Mouse (Mus musculus): ENCODE measurements around the gene Ddx56. TPM values are rescaled to one million over a fixed set of nuclear protein-coding genes. Genes with fewer than 3 reads are reported as not detected.
"Not testable (repeated sequence)": the region's sequence is repeated elsewhere in the genome, so short reads cannot be mapped to it uniquely, and the experiment has no call there.

Gene Ddx56
- total RNA-seq, 2 experiments from 2014 or later: 22.5 to 23.8 TPM

DNA sequence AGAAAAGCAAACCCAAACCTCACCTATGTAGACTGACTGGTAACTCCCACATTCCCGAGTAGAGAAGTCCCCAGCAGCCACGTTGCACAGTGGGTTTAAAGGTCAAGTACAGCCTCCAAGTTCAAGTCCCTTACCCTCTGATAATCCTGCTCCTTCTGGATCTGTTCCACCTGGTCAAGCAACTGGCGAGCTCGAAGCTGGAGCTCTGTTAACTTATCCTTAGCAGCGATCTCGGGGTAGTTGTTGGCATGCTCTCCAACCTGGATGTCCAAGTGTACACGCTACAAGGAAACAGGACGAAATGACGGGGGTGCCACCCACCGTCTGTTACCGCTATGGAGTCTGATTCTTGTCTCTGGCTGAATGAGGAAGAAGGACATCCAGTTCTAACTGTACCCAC is 6.0 kb upstream of the Ddx56 start:
- DNase-seq (ENCODE audit: low spot score): no peak
- intact Hi-C loops (cut with DNase I): no loop called here

- intact Hi-C loops (cut with DNase I): loop anchor here (2.0 kb wide), 1 partner anchor 66 kb away; the partner anchor contains the start of genes A730071L15Rik and Nudcd3
- no peak for DNase-seq (ENCODE audit: low spot score)
Measured at GRCm38 (mm10) chr11:6266621-6267020, 951 bp downstream of the Ddx56 start.

DNA sequence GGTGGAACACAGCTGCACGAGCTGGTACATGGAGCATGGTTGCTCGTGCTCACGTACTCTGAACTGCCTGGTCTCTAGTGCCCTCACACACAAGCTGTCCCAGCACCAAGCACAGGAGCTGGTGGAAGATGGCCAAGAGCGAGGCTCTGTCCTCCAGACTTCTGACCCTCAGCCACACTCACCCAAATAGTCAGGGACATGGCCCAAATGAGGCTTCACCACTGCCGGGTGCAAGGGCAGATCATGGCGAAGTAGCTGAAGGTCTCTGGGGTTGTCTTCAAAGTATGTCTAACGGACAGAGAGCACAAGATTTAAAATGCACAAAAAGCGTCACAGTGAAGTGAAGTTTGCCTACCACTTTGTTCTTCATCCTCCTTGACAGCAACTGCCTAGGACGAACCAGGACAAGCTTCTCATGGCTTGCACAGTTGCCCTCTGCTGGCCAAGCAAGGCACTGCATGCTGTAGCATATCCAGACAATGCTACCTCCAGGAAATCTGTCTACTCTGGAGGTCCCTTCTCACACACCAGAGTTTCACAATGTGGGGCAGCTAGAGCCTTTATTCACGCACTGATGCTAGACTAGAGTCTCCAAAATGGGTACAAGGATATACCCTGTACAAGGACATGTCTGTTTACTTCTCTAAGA is 6.0 kb downstream of the Ddx56 start:
- intact Hi-C loops (cut with DNase I): loop anchor here (1.0 kb wide), 1 partner anchor 265 kb away; no protein-coding TSS in a partner anchor
- DNase-seq (ENCODE audit: low spot score): no peak

DNA sequence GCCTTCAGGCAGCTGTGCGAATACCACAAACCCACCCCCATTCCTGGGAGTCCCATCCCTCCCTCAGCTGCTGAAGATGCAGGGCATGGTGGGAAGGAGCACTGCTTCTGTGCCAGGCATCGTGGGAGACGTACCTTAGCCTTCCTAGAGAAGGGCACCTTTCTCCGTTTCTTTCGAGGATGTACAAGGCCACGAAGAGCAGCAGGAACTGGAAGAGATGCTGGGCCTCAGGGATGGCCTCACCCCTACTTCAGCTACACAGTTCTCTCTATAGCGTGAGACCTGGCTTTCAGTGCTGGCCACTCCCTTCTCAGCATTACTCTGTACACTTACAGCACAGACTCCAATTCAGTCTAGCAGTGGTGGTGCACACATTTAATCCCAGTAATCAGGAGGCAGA is 8.2 kb downstream of the Ddx56 start:
- no peak for DNase-seq (ENCODE audit: low spot score)
- intact Hi-C loops (cut with DNase I): no loop called here

GRCm38 (mm10) chr11:6256490-6257072 is 11.0 kb downstream of the Ddx56 start:
- intact Hi-C loops (cut with DNase I): no loop called here
- DNase-seq (ENCODE audit: low spot score): no peak

GRCm38 (mm10) chr11:6254602-6255001 is 13.0 kb downstream of the Ddx56 start:
- DNase-seq (ENCODE audit: low spot score); intact Hi-C loops (cut with DNase I): not testable (repeated sequence)

GRCm38 (mm10) chr11:6252824-6253223 is 14.7 kb downstream of the Ddx56 start:
- intact Hi-C loops (cut with DNase I): no loop called here

GRCm38 (mm10) chr11:6252248-6252647 is 15.3 kb downstream of the Ddx56 start:
- DNase-seq (ENCODE audit: low spot score): no peak
- intact Hi-C loops (cut with DNase I): no loop called here

More at GRCm38 (mm10) chr11:6252824-6253223, 14.7 kb downstream of the Ddx56 start:
- DNase-seq (ENCODE audit: low spot score): no peak

- no peak for DNase-seq (ENCODE audit: low spot score)
- intact Hi-C loops (cut with DNase I): no loop called here
Measured at GRCm38 (mm10) chr11:6244707-6245106, 22.9 kb downstream of the Ddx56 start.

DNA sequence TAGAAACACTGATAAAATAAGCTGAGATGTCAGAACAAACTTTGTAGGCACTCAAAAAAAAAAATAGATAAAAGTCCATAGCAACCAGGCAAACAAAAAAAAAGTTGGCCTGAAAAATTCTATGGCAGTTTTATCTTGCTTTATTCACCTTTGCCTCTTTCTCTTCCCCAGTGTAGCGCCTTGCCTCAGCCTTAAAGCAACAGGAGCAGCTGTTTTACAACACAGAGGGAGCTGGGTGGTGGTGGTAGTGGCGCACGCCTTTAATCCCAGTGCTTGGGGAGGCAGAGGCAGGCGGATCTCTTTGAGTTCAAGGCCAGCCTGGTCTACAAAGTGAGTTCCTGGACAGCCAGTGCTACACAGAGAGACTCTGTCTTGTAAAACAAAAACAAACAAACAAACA is 34.5 kb downstream of the Ddx56 start:
- intact Hi-C loops (cut with DNase I): no loop called here

DNA sequence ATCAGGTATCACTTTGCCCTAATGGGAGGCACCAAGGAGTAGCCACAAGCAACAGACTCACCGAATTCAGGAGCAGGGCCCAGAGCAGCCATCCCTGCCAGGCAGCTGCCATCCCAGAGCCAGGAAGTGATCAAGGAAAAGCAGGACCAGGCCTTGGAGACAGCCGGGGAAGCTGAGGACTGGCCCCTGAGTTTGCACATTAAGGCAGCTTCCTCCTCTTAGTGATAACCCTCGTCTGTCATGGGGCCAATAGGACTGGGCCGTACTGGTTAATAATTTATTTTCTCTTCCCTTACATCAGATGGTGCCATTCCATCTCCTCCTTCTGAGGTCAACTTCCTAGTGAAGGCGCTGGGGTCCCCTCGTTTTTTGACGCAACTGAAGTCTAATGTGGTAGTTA is 37.6 kb downstream of the Ddx56 start, which contains the start of gene Npc1l1:
Npc1l1 (minus strand) TSS at position 132 of the 400 bp plus-strand sequence.
- intact Hi-C loops (cut with DNase I): no loop called here
- no peak for DNase-seq (ENCODE audit: low spot score)

More for the DNA sequence above, 34.5 kb downstream of the Ddx56 start:
- DNase-seq (ENCODE audit: low spot score): no peak

GRCm38 (mm10) chr11:6224541-6225229 is 42.9 kb downstream of the Ddx56 start:
- intact Hi-C loops (cut with DNase I): no loop called here
- no peak for DNase-seq (ENCODE audit: low spot score)

DNA sequence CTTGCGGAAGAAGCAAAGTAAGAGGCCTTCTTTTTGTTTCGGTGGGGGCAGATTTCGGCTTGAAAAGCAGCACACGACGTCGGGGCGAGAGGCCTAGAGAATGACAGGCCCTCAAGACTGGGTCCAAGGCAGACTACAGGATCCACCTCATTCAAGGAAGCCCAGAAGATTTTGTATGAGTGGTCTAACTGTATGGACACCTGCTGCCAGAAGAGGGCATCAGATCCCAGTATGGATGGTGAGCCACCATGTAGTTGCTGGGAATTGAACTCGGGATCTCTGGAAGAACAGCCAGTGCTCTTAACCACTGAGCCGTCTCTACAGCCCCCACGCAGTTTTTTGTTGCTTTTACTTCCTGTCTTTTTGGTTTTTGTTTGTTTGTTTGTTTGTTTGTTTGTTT is 45.4 kb downstream of the Ddx56 start:
- DNase-seq (ENCODE audit: low spot score): no peak
- intact Hi-C loops (cut with DNase I): no loop called here

DNA sequence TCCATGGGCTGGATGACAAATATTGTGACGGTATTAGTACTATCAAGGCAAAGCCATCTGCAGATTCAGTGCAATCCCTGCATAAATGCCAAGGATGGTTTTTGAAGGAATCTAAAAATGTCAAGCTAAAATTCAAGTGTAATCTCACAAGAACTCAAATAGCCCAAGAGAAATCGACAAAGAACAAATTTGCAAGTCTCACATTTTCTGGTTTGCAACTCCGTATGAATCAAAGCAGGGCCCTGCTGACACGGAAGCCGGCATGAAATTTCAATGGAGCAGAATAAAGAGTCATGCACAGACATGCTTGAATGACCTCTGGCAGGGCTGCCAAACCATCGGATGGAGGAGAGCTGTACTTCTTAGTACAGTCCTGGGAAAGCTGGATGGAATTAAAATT is 47.6 kb downstream of the Ddx56 start:
- no peak for DNase-seq (ENCODE audit: low spot score)
- intact Hi-C loops (cut with DNase I): no loop called here

- no peak for DNase-seq (ENCODE audit: low spot score)
- intact Hi-C loops (cut with DNase I): no loop called here
Measured at GRCm38 (mm10) chr11:6218189-6218896, 49.2 kb downstream of the Ddx56 start.

GRCm38 (mm10) chr11:6216834-6217233 is 50.7 kb downstream of the Ddx56 start:
- no peak for DNase-seq (ENCODE audit: low spot score)
- intact Hi-C loops (cut with DNase I): no loop called here

Other genes starting within 250 kb of the Ddx56 start
- gene Camk2b, start 201.4 kb downstream of the Ddx56 start, total RNA-seq (2021): 1 to 10 TPM; 6.2 to 6.5 TPM
- gene A730071L15Rik, start 67.7 kb downstream of the Ddx56 start, total RNA-seq (2021): under 1 TPM in 1 of 2 experiments, not detected in 1; 0.17 TPM
- 10 to 100 TPM; 59.3 to 59.6 TPM for gene Nudcd3, start 67.4 kb downstream of the Ddx56 start, total RNA-seq (2021)
- gene Npc1l1, start 37.6 kb downstream of the Ddx56 start, total RNA-seq (2021): not detected
- 10 to 100 TPM; 76.6 to 89.2 TPM for gene Tmed4, start 7.1 kb upstream of the Ddx56 start, total RNA-seq (2021)
- 1,000 to 10,000 TPM; 1,619 to 1,687 TPM for gene Ogdh, start 23.9 kb upstream of the Ddx56 start, total RNA-seq (2021)
- gene Zmiz2, start 121.3 kb upstream of the Ddx56 start, total RNA-seq (2021): 10 to 100 TPM; 38.5 to 39.0 TPM
- gene Ppia, start 147.7 kb upstream of the Ddx56 start, total RNA-seq (2021): 100 to 1,000 TPM; 316 to 357 TPM
- 10 to 100 TPM; 67.7 to 69.4 TPM for gene H2afv, start 176.7 kb upstream of the Ddx56 start, total RNA-seq (2021)
- 10 to 100 TPM; 34.4 to 36.8 TPM for gene Purb, start 208.1 kb upstream of the Ddx56 start, total RNA-seq (2021)